Mouse (Mus musculus): ENCODE measurements around the gene Itga8. TPM values are rescaled to one million over a fixed set of nuclear protein-coding genes. Genes with fewer than 3 reads are reported as not detected.
A peak's percentile ranks its signal among the peaks of the same experiment; 100 is the strongest.

Itga8 gene
- polyA plus RNA-seq, 1 experiment from 2014 or later: 2.4 TPM

DNA sequence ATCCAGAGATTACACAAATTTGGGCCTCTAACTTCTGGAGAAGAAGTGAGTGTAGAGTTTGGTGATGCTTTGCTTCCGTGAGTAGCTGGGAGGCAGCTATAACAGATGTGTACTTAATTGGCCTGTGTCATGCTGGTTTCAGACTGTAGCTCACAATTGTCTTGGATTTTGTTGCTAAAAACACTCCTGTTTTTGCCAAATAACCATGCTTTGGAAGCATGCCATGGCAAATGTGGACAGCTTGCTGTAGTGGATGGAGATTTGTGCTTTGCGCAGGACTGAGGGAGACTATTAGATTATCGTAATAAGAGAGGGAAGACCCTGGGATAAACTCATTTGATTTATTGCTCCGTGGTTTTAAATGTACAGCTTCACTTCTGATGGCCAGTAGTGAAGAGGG, 16.3 kb upstream of the Itga8 start:
- Histone ChIP-seq H3K9ac (no peak overlapping the region), H3K27me3 (no peaks in the 10 kb centered on the region), H3K4me1 (replicated peaks) (0 out of 2 replicates have a peak, but pooled peaks cover 4% of the 10 kb centered on the region), H3K36me3 (no peaks in the 10 kb centered on the region), H3K4me3 (no peak overlapping the region), H3K4me2 (no peak overlapping the region), H3K27ac (no peak overlapping the region), H3K9me3 (no peaks in the 10 kb centered on the region)
- 83% methylated on average over 4 of the region's 4 CpGs for WGBS
- no peak for ATAC-seq (ENCODE audit: low FRiP score)

DNA sequence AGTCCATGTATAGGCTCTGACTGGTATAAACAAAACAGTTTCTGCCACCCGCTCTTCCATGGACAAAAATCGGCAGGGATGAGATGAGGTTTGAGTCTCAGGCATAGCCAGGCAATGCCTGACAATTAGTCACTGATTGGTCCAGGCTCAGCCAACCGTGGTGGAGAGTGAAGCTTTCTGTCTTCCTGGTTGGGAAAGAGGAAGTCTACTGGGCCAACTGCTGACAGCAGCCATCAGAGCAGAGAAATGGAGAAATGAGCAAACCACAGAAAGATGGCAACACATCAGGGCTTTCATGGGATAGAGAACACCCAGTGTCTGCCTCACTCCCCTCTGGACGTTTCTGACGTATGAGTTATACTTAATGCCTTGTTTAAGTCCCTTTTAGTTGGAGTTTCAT, 15.6 kb upstream of the Itga8 start:
- no peak overlapping the region for H3K9ac ChIP-seq
- ATAC-seq (ENCODE audit: low FRiP score): no peak
- H3K27me3 ChIP-seq: no peaks in the 10 kb centered on the region
- H3K4me3 ChIP-seq: no peak overlapping the region
- no peaks in the 10 kb centered on the region for H3K36me3 ChIP-seq
- 83% methylated on average over 5 of the region's 5 CpGs for WGBS
- H3K4me1 ChIP-seq (replicated peaks): 0 out of 2 replicates have a peak, but pooled peaks cover 4% of the 10 kb centered on the region
- no peak overlapping the region for H3K4me2 ChIP-seq
- no peaks in the 10 kb centered on the region for H3K9me3 ChIP-seq
- H3K27ac ChIP-seq: no peak overlapping the region

DNA sequence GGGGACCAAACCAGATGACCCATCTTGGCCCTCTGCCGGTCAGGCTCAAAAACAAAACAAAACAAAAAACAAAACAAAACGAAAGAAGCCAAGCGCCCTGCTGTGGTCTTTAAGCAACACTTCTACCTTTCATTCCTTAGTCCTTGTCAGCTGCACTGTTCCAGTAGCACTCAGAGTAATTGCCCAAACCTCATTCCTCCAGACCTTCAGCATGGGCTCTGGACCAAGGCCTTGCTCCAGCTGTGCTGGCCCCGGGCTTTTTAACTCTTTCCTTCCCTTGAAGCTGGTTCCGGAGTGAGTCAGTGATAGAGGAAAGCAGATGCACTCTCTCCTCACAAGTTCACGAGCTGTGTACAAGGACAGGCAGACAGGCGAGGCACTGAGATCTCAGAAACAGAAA, 14.6 kb upstream of the Itga8 start:
- WGBS: 40% methylated on average over 7 of the region's 7 CpGs
- H3K4me3 ChIP-seq: no peak overlapping the region
- H3K27ac ChIP-seq: no peak overlapping the region
- ATAC-seq (ENCODE audit: low FRiP score): no peak
- H3K4me2 ChIP-seq: no peak overlapping the region
- no peaks in the 10 kb centered on the region for H3K36me3 ChIP-seq
- no peak overlapping the region for H3K9ac ChIP-seq
- H3K27me3 ChIP-seq: no peaks in the 10 kb centered on the region
- 0 out of 2 replicates have a peak, but pooled peaks cover 4% of the 10 kb centered on the region for H3K4me1 ChIP-seq (replicated peaks)
- H3K9me3 ChIP-seq: no peaks in the 10 kb centered on the region

DNA sequence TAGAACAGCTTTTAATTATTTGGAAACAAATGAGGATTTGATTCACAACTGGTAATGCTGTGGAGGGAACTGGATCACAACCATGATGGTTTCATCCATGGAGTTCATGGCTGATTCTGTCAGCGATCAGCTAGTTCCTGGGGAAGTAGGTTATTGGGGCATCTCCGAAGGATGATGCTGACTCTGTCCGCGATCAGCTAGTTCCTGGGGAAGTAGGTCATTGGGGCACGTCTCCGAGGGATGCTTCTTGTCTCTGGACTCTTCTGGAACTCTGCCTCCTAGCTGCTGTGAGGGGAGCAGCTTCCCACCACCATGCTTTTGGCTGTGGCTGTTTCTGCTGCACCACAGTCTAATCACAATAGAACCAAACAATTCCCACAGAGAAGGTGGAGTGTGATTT, 12.3 kb upstream of the Itga8 start:
- H3K9ac ChIP-seq: no peak overlapping the region
- no peaks in the 10 kb centered on the region for H3K27me3 ChIP-seq
- H3K4me1 ChIP-seq (replicated peaks): 0 out of 2 replicates have a peak, but pooled peaks cover 4% of the 10 kb centered on the region
- no peak overlapping the region for H3K4me3 ChIP-seq
- no peaks in the 10 kb centered on the region for H3K36me3 ChIP-seq
- WGBS: 76% methylated on average over 6 of the region's 6 CpGs
- H3K9me3 ChIP-seq: no peaks in the 10 kb centered on the region
- H3K27ac ChIP-seq: no peak overlapping the region
- no peak overlapping the region for H3K4me2 ChIP-seq
- no peak for ATAC-seq (ENCODE audit: low FRiP score)

DNA sequence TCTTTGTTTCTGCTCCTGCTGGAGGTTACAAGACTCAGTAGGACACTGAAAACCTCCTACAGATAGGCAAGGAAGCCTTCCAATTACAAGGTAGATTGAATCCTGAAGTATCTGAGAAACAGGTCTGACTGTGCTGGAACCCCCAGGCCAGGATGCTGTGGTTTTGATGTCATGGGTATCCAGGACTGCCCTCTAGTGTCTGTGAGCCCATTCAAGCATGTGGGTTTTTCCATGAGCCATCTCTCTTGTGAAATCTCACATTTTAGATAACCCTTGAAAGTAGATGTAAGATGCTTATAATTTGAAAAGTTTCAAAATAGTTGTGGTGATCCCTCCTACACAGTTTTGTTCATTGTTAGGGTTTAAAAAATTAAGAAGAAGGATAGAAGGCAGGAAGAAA, 6.7 kb upstream of the Itga8 start:
- ATAC-seq (ENCODE audit: low FRiP score): no peak
- Histone ChIP-seq H3K27ac (no peak overlapping the region), H3K4me1 (replicated peaks) (no peaks in the 10 kb centered on the region), H3K9me3 (no peaks in the 10 kb centered on the region), H3K9ac (no peak overlapping the region), H3K4me2 (no peak overlapping the region), H3K27me3 (no peaks in the 10 kb centered on the region), H3K36me3 (no peaks in the 10 kb centered on the region), H3K4me3 (no peak overlapping the region)

DNA sequence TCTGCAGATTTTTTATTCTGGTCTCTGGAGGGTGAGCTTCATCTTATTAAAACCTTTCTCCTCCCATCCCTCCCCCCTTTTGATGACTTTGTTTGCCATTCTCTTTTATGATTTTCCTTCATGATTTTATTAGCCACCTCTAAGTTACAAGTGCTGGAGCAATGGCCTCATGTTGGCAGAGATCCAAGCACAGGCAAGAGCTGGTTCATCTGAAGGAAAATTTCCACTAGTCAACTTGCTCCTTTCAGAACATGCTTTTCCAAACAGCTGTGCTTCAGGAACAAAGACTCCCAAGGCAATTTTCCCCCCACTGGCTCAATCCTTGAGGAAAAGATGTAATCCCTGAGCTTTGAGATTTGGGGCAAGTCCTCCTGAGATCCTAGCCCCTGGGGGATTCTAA, 5.6 kb upstream of the Itga8 start:
- no peak overlapping the region for H3K4me3 ChIP-seq
- ATAC-seq (ENCODE audit: low FRiP score): no peak
- H3K27me3 ChIP-seq: peaks cover 4% of the 10 kb centered on the region; the same call in 1 of the 2 replicates
- no peaks in the 10 kb centered on the region for H3K9me3 ChIP-seq
- no peak overlapping the region for H3K9ac ChIP-seq
- H3K4me2 ChIP-seq: no peak overlapping the region
- no peaks in the 10 kb centered on the region for H3K4me1 ChIP-seq (replicated peaks)
- no peaks in the 10 kb centered on the region for H3K36me3 ChIP-seq
- no peak overlapping the region for H3K27ac ChIP-seq

DNA sequence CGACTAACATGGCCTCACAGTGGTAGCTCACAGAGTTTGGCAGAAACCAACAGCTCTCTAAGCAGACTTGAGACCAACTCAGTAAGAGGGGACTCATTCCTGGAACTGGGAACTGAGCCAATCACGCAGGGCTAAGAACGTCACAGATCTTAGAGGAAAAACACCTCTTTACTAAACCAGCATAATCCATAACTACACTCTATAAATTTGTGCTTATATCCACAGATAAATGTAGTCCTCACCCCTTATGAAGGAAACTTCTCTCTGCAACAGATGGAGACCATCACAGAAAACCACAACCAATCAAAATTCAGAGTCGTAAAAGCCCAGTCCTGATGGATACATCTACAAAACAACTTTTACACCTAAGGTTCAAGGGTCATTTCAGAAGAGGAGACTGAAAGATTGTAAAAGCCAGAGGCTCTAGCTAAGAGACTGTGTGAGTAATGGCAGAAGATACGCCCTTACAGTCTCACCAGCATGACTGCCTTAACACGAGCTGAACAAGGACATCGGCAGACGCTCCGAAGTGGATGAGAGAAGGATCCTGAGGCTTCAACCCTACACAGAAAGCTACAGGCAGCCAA, 3.4 kb upstream of the Itga8 start:
- Histone ChIP-seq H3K4me3 (no peak overlapping the region), H3K27ac (no peak overlapping the region), H3K27me3 (peaks cover 21% of the 10 kb centered on the region), H3K9me3 (no peaks in the 10 kb centered on the region), H3K4me2 (no peak overlapping the region), H3K9ac (no peak overlapping the region), H3K36me3 (no peaks in the 10 kb centered on the region), H3K4me1 (replicated peaks) (peaks cover 7% of the 10 kb centered on the region)
- no peak for ATAC-seq (ENCODE audit: low FRiP score)
- 90% methylated on average over 9 of the region's 9 CpGs for WGBS

DNA sequence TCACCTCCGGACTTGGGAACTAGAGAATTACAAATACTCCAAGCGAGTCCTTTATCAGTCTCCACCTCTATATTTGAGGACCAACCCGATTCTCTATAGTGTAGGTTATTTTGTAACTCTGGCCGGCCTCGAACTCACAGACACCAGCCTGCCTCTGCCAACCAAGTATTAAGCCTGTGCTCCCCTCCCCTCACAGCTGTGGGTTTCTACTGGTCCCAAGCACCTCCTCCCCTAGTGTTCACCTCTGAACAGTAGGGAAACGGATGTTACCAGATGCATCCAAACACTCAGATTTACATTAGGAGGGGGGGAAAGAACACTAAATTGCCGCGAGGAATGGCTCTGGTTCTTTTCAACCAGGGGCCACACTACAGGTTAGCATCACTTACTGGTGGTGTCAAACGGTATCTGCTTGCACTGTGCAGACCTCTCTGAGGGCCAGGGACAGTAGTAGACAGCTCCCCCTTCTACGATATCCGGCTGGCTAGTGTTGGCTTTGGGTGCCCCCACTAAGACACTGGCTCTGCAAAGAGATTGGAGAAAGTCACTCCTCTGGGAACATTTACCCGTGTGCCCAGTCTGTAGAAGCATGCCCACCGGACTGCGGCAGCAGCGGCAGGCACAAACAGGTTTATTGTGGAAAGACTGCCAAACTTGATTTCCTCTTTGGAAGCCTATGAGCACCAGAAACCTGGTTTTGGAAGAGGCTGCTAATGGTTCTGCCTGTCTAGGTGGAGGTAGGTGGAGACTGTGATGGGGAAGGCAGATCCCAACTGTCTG, 1.1 kb downstream of the Itga8 start:
- Histone ChIP-seq H3K27ac (no peak overlapping the region), H3K4me1 (replicated peaks) (peaks cover 7% of the 10 kb centered on the region), H3K9ac (0 out of 2 replicates have a peak overlapping the region, but pooled peaks have one; percentile 84), H3K9me3 (no peaks in the 10 kb centered on the region), H3K27me3 (peaks cover 25% of the 10 kb centered on the region), H3K4me2 (peak overlapping the region; percentile 89), H3K4me3 (peak overlapping the region; percentile 70), H3K36me3 (no peaks in the 10 kb centered on the region)
- ATAC-seq (ENCODE audit: low FRiP score): no peak
- 76% methylated on average over 15 of the region's 15 CpGs for WGBS

DNA sequence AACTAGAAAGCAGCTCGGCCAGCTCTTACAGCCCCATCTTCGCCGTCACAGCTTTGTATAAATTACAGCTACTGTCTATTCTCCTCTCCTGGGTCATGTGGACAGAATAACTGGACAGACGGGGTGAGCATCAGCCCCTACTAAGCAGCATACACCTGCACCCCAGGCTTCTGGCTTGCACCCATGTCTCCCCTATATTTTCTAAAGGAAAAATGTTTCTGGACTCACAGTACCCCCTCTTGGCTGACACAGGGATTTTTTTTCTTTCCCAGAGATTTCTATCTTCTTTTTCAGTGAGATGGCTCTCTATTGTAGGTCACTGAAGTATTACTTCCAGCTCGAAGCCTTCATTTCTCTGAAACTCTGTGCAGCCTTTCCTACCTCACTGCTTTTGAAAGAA, 4.4 kb downstream of the Itga8 start:
- Histone ChIP-seq H3K4me1 (replicated peaks) (peaks cover 11% of the 10 kb centered on the region), H3K9ac (no peak overlapping the region), H3K27ac (no peak overlapping the region), H3K4me2 (no peak overlapping the region), H3K9me3 (no peaks in the 10 kb centered on the region), H3K4me3 (no peak overlapping the region), H3K36me3 (no peaks in the 10 kb centered on the region), H3K27me3 (peaks cover 21% of the 10 kb centered on the region)
- ATAC-seq (ENCODE audit: low FRiP score): no peak
- 79% methylated on average over 5 of the region's 5 CpGs for WGBS

DNA sequence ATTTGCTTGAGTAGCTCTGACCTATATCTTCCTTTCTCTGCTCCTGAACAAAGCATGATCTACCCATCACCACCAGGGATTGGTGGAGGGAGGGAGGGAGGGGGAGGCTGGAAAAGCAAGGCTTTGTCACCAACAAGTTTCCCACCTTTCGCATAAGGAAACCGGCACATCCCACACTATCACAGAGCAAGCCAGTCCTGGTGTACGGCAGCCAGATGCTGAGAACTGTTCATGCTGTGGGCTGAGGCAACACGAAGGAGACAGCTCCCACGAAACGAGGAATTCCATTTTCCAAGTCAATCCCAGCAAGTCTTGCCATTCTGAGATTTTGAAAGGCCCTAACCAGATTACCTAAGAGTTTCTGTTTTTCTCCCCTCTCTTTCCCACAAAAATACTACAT, 6.6 kb downstream of the Itga8 start:
- 84% methylated on average over 6 of the region's 6 CpGs for WGBS
- Histone ChIP-seq H3K4me3 (no peak overlapping the region), H3K4me1 (replicated peaks) (peaks cover 10% of the 10 kb centered on the region; the same call in 1 of the 2 replicates), H3K27me3 (peaks cover 4% of the 10 kb centered on the region; the same call in 1 of the 2 replicates), H3K9me3 (no peaks in the 10 kb centered on the region), H3K27ac (no peak overlapping the region), H3K36me3 (no peaks in the 10 kb centered on the region), H3K9ac (no peak overlapping the region), H3K4me2 (no peak overlapping the region)
- no peak for ATAC-seq (ENCODE audit: low FRiP score)

DNA sequence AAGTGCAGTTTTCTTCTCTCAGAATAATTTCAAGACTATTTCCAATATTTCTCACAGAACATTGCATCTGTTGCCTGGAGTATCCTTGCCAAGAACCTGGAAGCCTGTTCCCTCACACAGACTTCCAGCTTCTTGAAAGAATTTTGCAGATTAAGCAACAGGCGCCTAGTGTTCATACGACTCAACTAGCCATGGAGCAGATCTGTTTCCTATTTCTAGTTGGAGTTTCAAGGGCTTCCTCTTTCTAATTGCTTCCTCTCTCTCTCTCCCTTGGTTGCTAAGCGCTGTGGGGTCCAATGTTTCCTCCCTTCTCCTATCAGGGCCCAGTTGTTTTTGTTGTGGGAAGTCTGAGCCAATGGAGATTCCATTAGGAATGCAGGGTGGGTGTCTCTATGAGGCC, 7.7 kb downstream of the Itga8 start:
- Histone ChIP-seq H3K4me2 (no peak overlapping the region), H3K36me3 (no peaks in the 10 kb centered on the region), H3K4me3 (no peak overlapping the region), H3K9me3 (no peaks in the 10 kb centered on the region), H3K27ac (no peak overlapping the region), H3K27me3 (0 out of 2 replicates have a peak, but pooled peaks cover 4% of the 10 kb centered on the region), H3K4me1 (replicated peaks) (peaks cover 10% of the 10 kb centered on the region; the same call in 1 of the 2 replicates), H3K9ac (no peak overlapping the region)
- 76% methylated on average over 3 of the region's 3 CpGs for WGBS
- ATAC-seq (ENCODE audit: low FRiP score): no peak

DNA sequence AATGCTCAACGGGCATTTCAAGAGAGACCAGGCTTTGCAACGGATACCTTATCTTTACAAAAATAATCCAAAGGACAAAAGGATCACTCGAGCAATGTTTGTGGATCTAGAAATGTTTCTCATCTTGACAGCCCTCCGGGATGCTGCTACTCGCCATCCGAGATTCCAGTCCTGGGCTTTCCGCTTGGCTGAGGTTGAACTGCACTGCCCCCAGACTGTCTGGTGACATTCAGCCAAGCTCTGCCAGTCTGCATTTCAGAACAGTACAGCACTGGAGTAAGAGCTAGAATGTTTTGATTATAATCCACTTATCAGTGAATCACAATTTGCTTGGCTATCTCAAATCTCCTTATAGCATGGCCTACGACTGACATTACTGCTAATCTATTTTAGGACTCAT, 8.3 kb downstream of the Itga8 start:
- H3K4me3 ChIP-seq: no peak overlapping the region
- no peaks in the 10 kb centered on the region for H3K36me3 ChIP-seq
- peaks cover 10% of the 10 kb centered on the region; the same call in 1 of the 2 replicates for H3K4me1 ChIP-seq (replicated peaks)
- no peak overlapping the region for H3K27ac ChIP-seq
- WGBS: 62% methylated on average over 8 of the region's 8 CpGs
- H3K9me3 ChIP-seq: no peaks in the 10 kb centered on the region
- no peak for ATAC-seq (ENCODE audit: low FRiP score)
- 0 out of 2 replicates have a peak, but pooled peaks cover 4% of the 10 kb centered on the region for H3K27me3 ChIP-seq
- H3K4me2 ChIP-seq: no peak overlapping the region
- H3K9ac ChIP-seq: no peak overlapping the region
